Mouse (Mus musculus) heart, adult 2 months (tissue): ENCODE data around the gene Slc30a1.

ENCODE experiments used
- CTCF ChIP-seq: fragments of 200-600 bp; IDR thresholded peaks from 2 replicates; pipeline ENCODE4 v1.8.1; 2022; ENCODE audit warnings: antibody characterized with exemption, mild to moderate bottlenecking, moderate library complexity
- EP300 ChIP-seq: fragments of 200-500 bp; IDR thresholded peaks from 2 replicates; pipeline ENCODE4 v1.6.1; 2011; ENCODE audit warnings: low read depth, low read length, control low read depth; ENCODE audit not compliant: insufficient read depth

GRCm38 (mm10) chr1:191882474-191883206, 23.9 kb upstream of the Slc30a1 start:
- TF ChIP-seq CTCF (no peak), EP300 (no peak)
